Mouse (Mus musculus) activated CD4-positive, CD25-positive, alpha-beta regulatory T cell (primary cell): Measurements from ENCODE around the gene Bcar3. TPM values are rescaled to one million over a fixed set of nuclear protein-coding genes. Genes with fewer than 3 reads are reported as not detected.

Experiments
- polyA plus RNA-seq, 2 experiments: library from polyadenylated mRNA; unstranded; fragments of 100-300 nt; shearing (Covaris generic); gene quantifications; one replicate each; pipeline ENCODE4 v1.2.1; 2017

Gene Bcar3
- polyA plus RNA-seq, result under 1 TPM; 0.42 to 0.82 TPM

GRCm38 (mm10) chr3:122293954-122294850 lies at the start of gene Bcar3:
Gene Bcar3 (plus strand): TSS chr3:122294136.

GRCm38 (mm10) chr3:122245215-122245877 lies 48.6 kb upstream of the Bcar3 start, which contains the start of gene Gclm:
Gene Gclm (plus strand): TSS chr3:122245557.

DNA sequence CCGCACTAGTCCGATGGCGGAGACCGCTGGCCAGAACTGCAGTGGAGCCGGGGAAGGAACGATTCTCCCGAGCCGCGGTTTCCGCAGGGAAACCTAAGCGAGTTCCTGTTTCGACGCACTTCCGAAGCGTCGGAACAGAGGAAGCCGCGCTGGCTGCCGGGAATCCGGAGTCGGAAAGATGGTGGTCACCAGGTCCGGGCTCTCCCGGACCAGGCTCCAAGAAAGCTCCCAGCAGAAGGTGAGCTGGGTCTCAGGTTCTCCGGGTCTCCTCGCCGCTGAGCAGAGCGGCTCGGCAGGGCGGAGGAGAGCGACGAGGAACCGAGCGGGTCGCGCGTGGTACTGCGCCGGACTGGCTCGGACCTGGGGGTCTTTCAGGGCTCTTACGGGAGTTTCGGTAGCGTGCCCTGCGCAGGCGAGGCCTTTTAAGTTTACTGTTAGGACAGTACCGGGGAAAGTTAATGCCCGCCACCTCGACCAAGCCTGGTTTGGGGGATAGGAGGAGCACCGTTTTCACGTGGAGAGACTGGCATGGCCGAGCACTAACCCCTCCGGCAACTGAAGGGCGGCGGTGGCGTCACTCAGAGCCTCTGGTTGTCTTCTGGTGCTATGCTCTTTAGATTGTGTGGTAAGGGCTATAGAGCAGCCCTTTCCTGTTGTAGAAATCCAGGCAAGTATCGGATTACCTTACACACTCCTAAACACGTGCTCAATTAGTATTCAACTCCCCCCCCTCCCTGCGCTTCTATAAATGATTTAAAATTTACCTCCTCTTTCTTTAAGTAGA lies 19.5 kb upstream of the Bcar3 start, which contains the start of gene Dnttip2:
Dnttip2 (plus strand) TSS at position 148 of the 784 bp plus-strand sequence.

Other genes with a start within 250 kb of the Bcar3 start
- gene Abca4, start 249.7 kb upstream of the Bcar3 start, polyA plus RNA-seq, result under 1 TPM in 1 of 2 experiments, not detected in 1; 0.43 TPM
- 100 to 1,000 TPM in 1 of 2 experiments, 10 to 100 TPM in 1; 60.9 to 102 TPM for gene Gclm, start 48.6 kb upstream of the Bcar3 start, polyA plus RNA-seq
- 100 to 1,000 TPM in 1 of 2 experiments, 10 to 100 TPM in 1; 74.8 to 101 TPM for gene Dnttip2, start 19.7 kb upstream of the Bcar3 start, polyA plus RNA-seq